Mouse (Mus musculus) lung, embryonic 15.5 days (tissue): Measurements from ENCODE around the gene Chit1. TPM values are rescaled to one million over a fixed set of nuclear protein-coding genes. Genes with fewer than 3 reads are reported as not detected.

Source experiments
- ATAC-seq: fragments of 200-750 bp; cut with Nextera tagmentation; 2 replicates; pipeline ENCODE4 v1.8.0; 2017; ENCODE audit warnings: moderate number of reproducible peaks, borderline replicate concordance; ENCODE audit not compliant: low FRiP score, low TSS enrichment; ENCODE audit errors: extremely low read depth
- H3K27ac ChIP-seq: fragments of 300-500 bp; sonication (generic); 2 replicates; pipeline ENCODE4 v1.5.1; 2015; ENCODE audit warnings: moderate library complexity, mild to moderate bottlenecking, inconsistent platforms
- H3K27me3 ChIP-seq: fragments of 300-500 bp; sonication (generic); 2 replicates; pipeline ENCODE4 v1.6.1; 2015; ENCODE audit warnings: inconsistent platforms
- H3K36me3 ChIP-seq: fragments of 300-500 bp; sonication (generic); 2 replicates; pipeline ENCODE4 v1.6.1; 2015; ENCODE audit warnings: inconsistent platforms
- H3K4me1 ChIP-seq: fragments of 300-500 bp; sonication (generic); 2 replicates; pipeline ENCODE4 v1.6.1; 2015; ENCODE audit warnings: inconsistent platforms
- H3K4me2 ChIP-seq: fragments of 300-500 bp; sonication (generic); 2 replicates; pipeline ENCODE4 v1.6.1; 2015; ENCODE audit warnings: inconsistent platforms, mild to moderate bottlenecking, moderate library complexity
- H3K4me3 ChIP-seq: fragments of 300-500 bp; sonication (generic); 2 replicates; pipeline ENCODE4 v1.5.1; 2015; ENCODE audit warnings: mild to moderate bottlenecking, inconsistent platforms
- H3K9ac ChIP-seq: fragments of 300-500 bp; sonication (generic); 2 replicates; pipeline ENCODE4 v1.6.1; 2015; ENCODE audit warnings: inconsistent platforms
- H3K9me3 ChIP-seq: fragments of 300-500 bp; sonication (generic); 2 replicates; pipeline ENCODE4 v1.6.1; 2016; ENCODE audit warnings: inconsistent platforms
- WGBS: fragments of 180-500 bp; shearing (Covaris S2); methylation state at CpG from one replicate; pipeline ENCODE4 v1.1.7; 2015; 5-methylcytosine and 5-hydroxymethylcytosine counted together
- polyA plus RNA-seq: library from polyadenylated mRNA; unstranded; fragments of >200 nt; fragmentation: Nextera tagmentation; extraction: Ambion mirVana; gene quantifications from 2 replicates; pipeline ENCODE4 v1.2.1, GENCODE M21; 2015

Gene Chit1
- polyA plus RNA-seq, 1 experiment from 2014 or later: 0.35 TPM

DNA sequence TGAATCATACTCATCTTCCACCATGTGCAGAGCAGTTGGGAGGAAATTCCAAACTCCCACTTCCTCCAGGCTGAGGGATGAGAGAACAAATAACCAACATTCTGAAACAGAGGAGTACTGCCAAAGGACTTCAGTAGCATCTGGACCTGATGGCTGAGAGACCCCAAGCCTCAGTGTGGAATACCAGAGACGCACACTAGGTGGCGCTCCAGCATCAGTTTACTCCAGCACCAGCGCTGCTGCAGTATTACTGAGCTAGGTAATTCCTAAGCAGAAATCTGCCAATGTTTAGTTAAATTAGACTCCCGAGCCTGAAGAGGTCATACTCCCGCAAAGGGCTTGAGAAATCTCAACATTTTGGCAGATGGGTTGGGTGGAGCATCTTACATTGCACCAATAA is 9.1 kb downstream of the Chit1 start:
- Histone ChIP-seq H3K4me1 (no peaks in the 10 kb centered on the region), H3K9me3 (no peaks in the 10 kb centered on the region), H3K27me3 (no peaks in the 10 kb centered on the region), H3K27ac (no peak overlapping the region), H3K9ac (no peak overlapping the region), H3K4me2 (no peak overlapping the region), H3K4me3 (no peak overlapping the region), H3K36me3 (no peaks in the 10 kb centered on the region)
- WGBS: 1% methylated on average over 5 of the region's 5 CpGs
- no peak for ATAC-seq

- Histone ChIP-seq H3K36me3 (no peaks in the 10 kb centered on the region), H3K4me1 (no peaks in the 10 kb centered on the region), H3K9me3 (no peaks in the 10 kb centered on the region), H3K9ac (no peak overlapping the region), H3K4me2 (no peak overlapping the region), H3K27ac (no peak overlapping the region), H3K4me3 (no peak overlapping the region), H3K27me3 (no peaks in the 10 kb centered on the region)
- WGBS: 52% methylated on average over 9 of the region's 9 CpGs
- no peak for ATAC-seq
Observed at GRCm38 (mm10) chr1:134122195-134122594, 11.2 kb downstream of the Chit1 start.

DNA sequence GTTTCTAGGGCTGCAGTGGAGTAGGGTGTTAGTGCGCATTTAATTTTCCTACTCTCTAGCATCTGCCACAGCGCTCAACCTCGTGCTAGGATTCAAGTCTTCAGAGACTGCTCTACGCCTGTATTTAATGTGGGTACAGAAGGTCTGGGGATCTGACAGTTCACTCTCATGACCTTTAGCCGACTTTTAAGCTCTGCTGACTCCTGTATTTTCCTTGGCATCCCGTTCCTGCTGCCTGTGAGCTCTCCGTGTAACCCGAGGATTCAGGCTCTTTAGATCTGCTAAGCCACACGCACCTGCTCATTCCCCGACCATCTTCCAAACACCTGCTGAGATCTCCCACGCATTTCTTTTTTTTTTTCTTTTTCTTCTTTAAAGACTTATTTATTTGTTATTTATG is 22.3 kb downstream of the Chit1 start:
- Histone ChIP-seq H3K9me3 (no peaks in the 10 kb centered on the region), H3K4me2 (no peak overlapping the region), H3K36me3 (no peaks in the 10 kb centered on the region), H3K9ac (no peak overlapping the region), H3K27me3 (no peaks in the 10 kb centered on the region), H3K4me3 (no peak overlapping the region), H3K27ac (no peak overlapping the region), H3K4me1 (no peaks in the 10 kb centered on the region)
- no peak for ATAC-seq
- WGBS: 56% methylated on average over 11 of the region's 11 CpGs

- H3K36me3 ChIP-seq: no peaks in the 10 kb centered on the region
- H3K4me2 ChIP-seq: no peak overlapping the region
- no peaks in the 10 kb centered on the region for H3K4me1 ChIP-seq
- H3K27ac ChIP-seq: no peak overlapping the region
- ATAC-seq: no peak
- H3K27me3 ChIP-seq: no peaks in the 10 kb centered on the region
- no peak overlapping the region for H3K9ac ChIP-seq
- H3K9me3 ChIP-seq: no peaks in the 10 kb centered on the region
- 54% methylated on average over 3 of the region's 3 CpGs for WGBS
- H3K4me3 ChIP-seq: no peak overlapping the region
Observed at GRCm38 (mm10) chr1:134136351-134136750, 25.3 kb downstream of the Chit1 start.

DNA sequence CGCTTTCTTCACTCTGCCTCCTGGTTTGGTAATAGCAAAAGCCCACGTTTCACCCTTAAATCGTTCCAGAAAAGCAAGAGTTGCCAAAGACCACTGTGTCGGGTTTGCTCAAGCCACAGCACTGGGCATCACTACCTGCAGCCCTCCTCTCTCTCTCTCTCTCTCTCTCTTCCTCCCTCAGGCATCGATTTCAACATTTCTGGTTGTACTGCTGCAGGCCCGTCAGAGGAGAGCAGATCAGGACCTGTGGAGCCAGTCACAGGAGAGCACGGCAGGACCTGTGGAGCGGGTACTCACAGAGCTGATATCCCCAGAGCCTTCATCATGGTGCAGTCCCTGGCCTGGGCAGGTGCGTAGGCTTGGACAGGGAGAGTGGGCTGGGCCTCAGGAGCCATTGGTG is 27.4 kb downstream of the Chit1 start:
- Histone ChIP-seq H3K9ac (no peak overlapping the region), H3K27me3 (no peaks in the 10 kb centered on the region), H3K4me1 (no peaks in the 10 kb centered on the region), H3K9me3 (no peaks in the 10 kb centered on the region), H3K27ac (no peak overlapping the region), H3K36me3 (no peaks in the 10 kb centered on the region), H3K4me2 (no peak overlapping the region), H3K4me3 (no peak overlapping the region)
- WGBS: 73% methylated on average over 9 of the region's 9 CpGs
- no peak for ATAC-seq

DNA sequence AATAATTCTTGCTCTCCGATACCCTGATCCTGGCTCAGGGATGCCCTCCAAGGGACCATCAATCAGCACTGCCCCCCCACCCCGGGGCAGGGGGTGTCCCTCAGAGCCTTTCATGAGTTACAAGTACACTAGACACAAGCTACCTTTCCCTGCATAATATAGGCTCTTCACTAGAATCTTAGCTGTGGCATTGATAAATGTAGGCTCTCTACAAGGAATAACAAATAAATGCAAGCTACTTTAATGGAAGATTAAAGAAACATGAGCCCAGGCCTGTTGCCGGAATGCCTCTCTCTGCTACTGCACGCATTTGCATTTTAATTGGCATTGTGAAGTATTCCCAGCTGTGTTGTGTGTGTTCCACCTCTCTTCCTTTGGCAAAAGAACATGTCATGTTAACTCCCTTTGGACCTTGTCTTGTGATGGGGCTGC is 31.3 kb downstream of the Chit1 start:
- Histone ChIP-seq H3K4me2 (no peak overlapping the region), H3K9ac (no peak overlapping the region), H3K27me3 (no peaks in the 10 kb centered on the region), H3K27ac (no peak overlapping the region), H3K4me3 (no peak overlapping the region), H3K4me1 (no peaks in the 10 kb centered on the region), H3K9me3 (no peaks in the 10 kb centered on the region), H3K36me3 (no peaks in the 10 kb centered on the region)
- no peak for ATAC-seq
- WGBS: 58% methylated on average over 4 of the region's 4 CpGs

GRCm38 (mm10) chr1:134146066-134146465 is 35.0 kb downstream of the Chit1 start:
- H3K27ac ChIP-seq: no peak overlapping the region
- no peak overlapping the region for H3K4me3 ChIP-seq
- no peak for ATAC-seq
- H3K36me3 ChIP-seq: no peaks in the 10 kb centered on the region
- WGBS: 80% methylated on average over 8 of the region's 8 CpGs
- no peak overlapping the region for H3K9ac ChIP-seq
- no peaks in the 10 kb centered on the region for H3K4me1 ChIP-seq
- H3K9me3 ChIP-seq: no peaks in the 10 kb centered on the region
- H3K27me3 ChIP-seq: no peaks in the 10 kb centered on the region
- no peak overlapping the region for H3K4me2 ChIP-seq

GRCm38 (mm10) chr1:134150076-134150475 is 39.0 kb downstream of the Chit1 start:
- 45% methylated on average over 8 of the region's 8 CpGs for WGBS
- ATAC-seq: no peak
- Histone ChIP-seq H3K4me2 (no peak overlapping the region), H3K36me3 (no peaks in the 10 kb centered on the region), H3K9me3 (no peaks in the 10 kb centered on the region), H3K4me3 (no peak overlapping the region), H3K4me1 (no peaks in the 10 kb centered on the region), H3K27ac (no peak overlapping the region), H3K9ac (no peak overlapping the region), H3K27me3 (no peaks in the 10 kb centered on the region)

DNA sequence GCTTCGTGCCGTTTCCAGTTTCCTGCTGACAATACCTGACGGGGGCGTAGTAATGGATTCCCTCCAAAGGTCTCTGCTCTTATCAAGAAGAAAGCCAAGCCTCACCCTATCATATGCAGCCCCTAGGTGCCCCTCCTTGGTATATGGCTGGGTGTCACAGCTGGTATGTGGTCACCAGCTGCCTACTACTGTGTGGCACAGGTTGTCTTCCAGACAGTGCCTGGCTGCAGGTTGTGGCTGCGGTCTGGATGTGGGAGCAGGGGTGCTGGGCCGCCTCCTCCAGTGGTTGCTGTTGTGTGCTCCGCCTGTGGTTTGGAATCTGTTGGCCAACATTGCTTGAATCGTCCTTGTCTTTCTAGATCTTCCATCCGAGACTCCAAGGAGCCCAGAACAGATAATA is 39.7 kb downstream of the Chit1 start:
- Histone ChIP-seq H3K4me3 (no peak overlapping the region), H3K9me3 (no peaks in the 10 kb centered on the region), H3K9ac (no peak overlapping the region), H3K4me2 (no peak overlapping the region), H3K4me1 (no peaks in the 10 kb centered on the region), H3K27me3 (no peaks in the 10 kb centered on the region), H3K27ac (no peak overlapping the region), H3K36me3 (no peaks in the 10 kb centered on the region)
- no peak for ATAC-seq
- WGBS: 92% methylated on average over 9 of the region's 9 CpGs

- Histone ChIP-seq H3K9ac (no peak overlapping the region), H3K27ac (no peak overlapping the region), H3K36me3 (no peaks in the 10 kb centered on the region), H3K4me1 (no peaks in the 10 kb centered on the region), H3K4me3 (no peak overlapping the region), H3K4me2 (no peak overlapping the region), H3K9me3 (no peaks in the 10 kb centered on the region), H3K27me3 (no peaks in the 10 kb centered on the region)
- 32% methylated on average over 13 of the region's 13 CpGs for WGBS
- peak; percentile 63; the same call in 1 of the 2 replicates for ATAC-seq
Observed at GRCm38 (mm10) chr1:134151655-134152412, 40.8 kb downstream of the Chit1 start.

GRCm38 (mm10) chr1:134152626-134153590 is 41.9 kb downstream of the Chit1 start:
- no peak overlapping the region for H3K27ac ChIP-seq
- no peaks in the 10 kb centered on the region for H3K4me1 ChIP-seq
- ATAC-seq: no peak
- no peaks in the 10 kb centered on the region for H3K36me3 ChIP-seq
- H3K9ac ChIP-seq: no peak overlapping the region
- H3K9me3 ChIP-seq: no peaks in the 10 kb centered on the region
- no peaks in the 10 kb centered on the region for H3K27me3 ChIP-seq
- WGBS: 60% methylated on average over 21 of the region's 21 CpGs
- H3K4me3 ChIP-seq: no peak overlapping the region
- no peak overlapping the region for H3K4me2 ChIP-seq

DNA sequence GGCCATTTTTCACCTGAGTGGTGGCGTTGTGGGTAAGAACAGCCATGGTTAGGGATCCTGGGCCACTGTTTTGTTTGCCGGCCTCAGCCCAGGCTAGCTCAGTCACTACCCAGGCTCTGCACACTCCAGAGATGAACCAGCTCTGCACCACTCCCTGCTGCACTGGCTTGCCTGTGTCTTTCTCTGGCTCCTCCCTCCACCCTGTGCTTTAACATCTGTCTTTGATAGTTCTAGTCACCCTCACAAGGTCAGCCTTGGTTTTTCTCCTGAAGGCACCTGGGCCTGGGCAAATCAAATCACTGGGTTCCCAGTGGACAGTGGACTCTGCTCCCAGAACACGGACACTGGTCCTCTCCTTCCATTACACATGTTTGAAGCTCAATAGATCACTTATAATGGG is 43.1 kb downstream of the Chit1 start:
- Histone ChIP-seq H3K9me3 (no peaks in the 10 kb centered on the region), H3K27ac (no peak overlapping the region), H3K9ac (no peak overlapping the region), H3K36me3 (no peaks in the 10 kb centered on the region), H3K27me3 (no peaks in the 10 kb centered on the region), H3K4me3 (no peak overlapping the region), H3K4me1 (no peaks in the 10 kb centered on the region), H3K4me2 (no peak overlapping the region)
- 87% methylated on average over 3 of the region's 3 CpGs for WGBS
- ATAC-seq: no peak
